Comparison of ENCODE assay signal across 13 mouse cellular contexts in genomic region chr12:84051937-84052474, GRCm38 (mm10). TPM values are rescaled to one million over a fixed set of nuclear protein-coding genes. Genes with fewer than 3 reads are reported as not detected.
A peak's percentile ranks its signal among the peaks of the same experiment; 100 is the strongest.
DNase-seq lines count a peak whose midpoint lies in the region; ATAC-seq and TF ChIP-seq lines count a peak whose summit lies in the region.
"Had no signal": no experiment of that assay in that cellular context is flagged by ENCODE, and none has a peak within 500 bp of the region (broad histone marks: within the 10 kb centered on the region; RNA-seq: fewer than 3 reads in every experiment).

Gene Acot3 (plus strand): TSS chr12:84052144.

- no peak within 1 kb of the TSS for H3K27ac ChIP-seq in heart, postnatal 0 days (ENCODE audit: low read depth)
- no peak within 1 kb of the TSS for H3K27ac ChIP-seq in hindbrain, embryonic 16.5 days (ENCODE audit: low read depth, low read length)
- H3K27ac ChIP-seq in liver, postnatal 0 days (ENCODE audit: low read depth): peak within 1 kb of the TSS; percentile 55

- CTCF ChIA-PET in Patski (lab: Charles Lee): interaction anchor here (1.1 to 2.0 kb wide), 4 partner anchors 9 to 81 kb away, joined by 3 to 4 read pairs (median 4); partner anchors contain the start of gene Acot2

- 78% methylated on average over 5 of the region's 5 CpGs for WGBS in heart, postnatal 0 days
- 85% methylated on average over 5 of the region's 5 CpGs for WGBS in hindbrain, embryonic 16.5 days
- WGBS in liver, postnatal 0 days (ENCODE audit: insufficient replicate concordance): 29% methylated on average over 5 of the region's 5 CpGs

- no peak for TF ChIP-seq EP300 in heart, postnatal 0 days (IDR thresholded peaks at IDR 0.05; ENCODE audit: low read depth)
- no peak for TF ChIP-seq EP300 in liver, postnatal 0 days (IDR thresholded peaks at IDR 0.05; ENCODE audit: low read depth)

- H3K9ac ChIP-seq in heart, postnatal 0 days (replicated peaks; ENCODE audit: low read depth, low read length): no peak within 1 kb of the TSS
- no peak within 1 kb of the TSS for H3K9ac ChIP-seq in hindbrain, embryonic 16.5 days (ENCODE audit: low read depth, low read length)
- H3K9ac ChIP-seq in liver, postnatal 0 days (replicated peaks): peak within 1 kb of the TSS; percentile 11; the same call in 1 of the 2 replicates

- H3K27me3 ChIP-seq in heart, postnatal 0 days (ENCODE audit: control insufficient read depth, insufficient read depth, low read length): 0 out of 2 replicates have a peak, but pooled peaks cover 15% of the 10 kb centered on the region
- no peaks in the 10 kb centered on the region for H3K27me3 ChIP-seq in Patski
- H3K27me3 ChIP-seq in hindbrain, embryonic 16.5 days (replicated peaks; ENCODE audit: control insufficient read depth, insufficient read depth, low read length): no peaks in the 10 kb centered on the region; the same call in 1 of the 2 replicates
- H3K27me3 ChIP-seq in liver, postnatal 0 days (ENCODE audit: insufficient read depth, low read length): peaks cover 15% of the 10 kb centered on the region; the same call in 1 of the 2 replicates

- TF ChIP-seq CTCF in heart, postnatal 0 days (IDR thresholded peaks at IDR 0.05; ENCODE audit: low read depth): no peak
- no peak for TF ChIP-seq CTCF in Patski (IDR thresholded peaks at IDR 0.05)
- no peak for TF ChIP-seq CTCF in liver, postnatal 0 days (IDR thresholded peaks at IDR 0.05; ENCODE audit: low read depth)

- no peak for ATAC-seq in heart, postnatal 0 days (ENCODE audit: insufficient read depth, low read depth)
- ATAC-seq in Patski: no peak
- ATAC-seq in hindbrain, embryonic 16.5 days: no peak
- no peak for ATAC-seq in liver, postnatal 0 days

- no peaks in the 10 kb centered on the region for H3K36me3 ChIP-seq in heart, postnatal 0 days (replicated peaks; ENCODE audit: control insufficient read depth, insufficient read depth, low read length)
- H3K36me3 ChIP-seq in hindbrain, embryonic 16.5 days (ENCODE audit: control insufficient read depth, insufficient read depth, low read length): no peaks in the 10 kb centered on the region
- no peaks in the 10 kb centered on the region for H3K36me3 ChIP-seq in liver, postnatal 0 days (replicated peaks; ENCODE audit: insufficient read depth, low read length)
- H3K36me3 ChIP-seq: G1E had no signal

- peak within 1 kb of the TSS; percentile 46; the same call in 1 of the 2 replicates for H3K4me3 ChIP-seq in heart, postnatal 0 days (ENCODE audit: low read depth, low read length)
- peak within 1 kb of the TSS; percentile 46 for H3K4me3 ChIP-seq in hindbrain, embryonic 16.5 days (ENCODE audit: low read length)
- 0 out of 2 replicates have a peak within 1 kb of the TSS, but pooled peaks have one; percentile 45 for H3K4me3 ChIP-seq in liver, postnatal 0 days (ENCODE audit: low read depth, low read length)

- in situ Hi-C loops in Patski (cut with MboI; ENCODE audit: low pct_unique_long_range_greater_than_20kb): no loop called here

- H3K9me3 ChIP-seq in heart, postnatal 0 days (replicated peaks; ENCODE audit: control insufficient read depth, low read length): 0 out of 2 replicates have a peak, but pooled peaks cover 6% of the 10 kb centered on the region
- peaks cover 3% of the 10 kb centered on the region for H3K9me3 ChIP-seq in hindbrain, embryonic 16.5 days (ENCODE audit: control insufficient read depth, low read length)
- H3K9me3 ChIP-seq in liver, postnatal 0 days (ENCODE audit: low read length): no peaks in the 10 kb centered on the region

- peak within 1 kb of the TSS; percentile 65 for H3K4me2 ChIP-seq in heart, postnatal 0 days (ENCODE audit: low read depth, low read length)
- peak within 1 kb of the TSS; percentile 81 for H3K4me2 ChIP-seq in hindbrain, embryonic 16.5 days (ENCODE audit: low read length)
- peak within 1 kb of the TSS; percentile 65; the same call in 1 of the 2 replicates for H3K4me2 ChIP-seq in liver, postnatal 0 days (ENCODE audit: low read depth, low read length)

- 0 out of 2 replicates have a peak, but pooled peaks cover 4% of the 10 kb centered on the region for H3K4me1 ChIP-seq in heart, postnatal 0 days (ENCODE audit: control insufficient read depth, insufficient read depth)
- peaks cover 5% of the 10 kb centered on the region; the same call in 1 of the 2 replicates for H3K4me1 ChIP-seq in hindbrain, embryonic 16.5 days (ENCODE audit: control insufficient read depth, insufficient read depth, low read depth, low read length)
- 0 out of 2 replicates have a peak, but pooled peaks cover 4% of the 10 kb centered on the region for H3K4me1 ChIP-seq in liver, postnatal 0 days (ENCODE audit: insufficient read depth)

- DNase-seq in heart, postnatal 0 days (ENCODE audit: low spot score): no peak
- DNase-seq in heart, postnatal 14 days: no peak
- peak; percentile 33 for DNase-seq in Patski (ENCODE audit: low read depth, low spot score)
- no peak for DNase-seq in liver, postnatal 0 days
- no peak for DNase-seq in spleen, adult 18-20 months
- DNase-seq in urinary bladder, postnatal 25 days (ENCODE audit: low spot score): no peak
- no peak for DNase-seq in adrenal gland, postnatal 4 days (ENCODE audit: low spot score in 2 of 2)
- DNase-seq: gastrocnemius, postnatal 10 days; layer of hippocampus, postnatal 36 days; thymus, adult 2 months had no signal

- POLR2A ChIA-PET in Patski (lab: Charles Lee): interaction anchor here (0.8 to 1.1 kb wide), 2 partner anchors 28 to 193 kb away, joined by 3 to 5 read pairs; no protein-coding TSS in a partner anchor

- intact Hi-C loops in heart, postnatal 14 days (cut with DNase I): loop anchor here (10.0 kb wide), 1 partner anchor 337 kb away; no protein-coding TSS in a partner anchor

RNA-seq across cellular contexts. Expression of gene Acot3, which starts in this region (rescaled TPM):
- total RNA-seq in heart, postnatal 0 days (2014; rRNA removed; ENCODE audit: low replicate concordance): 0.31 and 0.54 TPM in 2 replicates
- 1.8 and 2.1 TPM in 2 replicates for polyA plus RNA-seq in heart, postnatal 0 days (2015; fragmentation: Nextera tagmentation; extraction: Ambion mirVana)
- total RNA-seq in heart, postnatal 14 days (2021): 1 to 10 TPM; 2.1 to 2.8 TPM
- polyA plus RNA-seq in Patski (2021): 1.6 TPM
- polyA plus RNA-seq in hindbrain, embryonic 16.5 days (2015; fragmentation: Nextera tagmentation; extraction: Ambion mirVana): 1.1 and 1.4 TPM in 2 replicates
- polyA plus RNA-seq in liver, postnatal 0 days (2015; fragmentation: Nextera tagmentation; extraction: Ambion mirVana): 37.2 and 43.0 TPM in 2 replicates
- total RNA-seq in adrenal gland, postnatal 4 days (2021): 1 to 10 TPM; 1.5 to 2.4 TPM
- total RNA-seq: G1E; gastrocnemius, postnatal 10 days; monocyte, adult 5-6 weeks had no signal
- polyA plus RNA-seq: thymus, adult 2 months had no signal

Comparison
In these comparisons a context has a peak if more than half of its experiments do, and no peak if none do; other contexts are left out.
1. RNA of gene Acot3 (polyA plus RNA-seq): 37.2 to 43.0 TPM in liver, postnatal 0 days; 1.8 to 2.1 TPM in heart, postnatal 0 days, 1.6 TPM in Patski (single experiment) and 1.1 to 1.4 TPM in hindbrain, embryonic 16.5 days; every median in the first group is over 10 times any median in the second.
2. Peak in every context shown above with its lines, with median percentiles within 50 percentile points of each other: H3K4me2 ChIP-seq and H3K4me3 ChIP-seq.